Mouse (Mus musculus): ENCODE results near the gene D430019H16Rik. TPM values are rescaled to one million over a fixed set of nuclear protein-coding genes. Genes with fewer than 3 reads are reported as not detected.

D430019H16Rik gene
- polyA plus RNA-seq, 1 experiment = not detected

GRCm38 (mm10) chr12:105523737-105524136 is 70.1 kb downstream of the D430019H16Rik start:
- peaks cover 2% of the 10 kb centered on the region; the same call in 1 of the 2 replicates for H3K4me1 ChIP-seq (ENCODE audit: control insufficient read depth, insufficient read depth, low read length)
- no peak overlapping the region for H3K4me3 ChIP-seq (ENCODE audit: insufficient read depth, low read depth, low read length)
- 76% methylated on average over 2 of the region's 2 CpGs for WGBS
- H3K27ac ChIP-seq (ENCODE audit: insufficient read depth, low read depth, low read length) = no peak overlapping the region
- no peak for TF ChIP-seq POLR2A (IDR thresholded peaks at IDR 0.05; ENCODE audit: insufficient read depth, low read depth, low read length)
- TF ChIP-seq CTCF (IDR thresholded peaks at IDR 0.05; ENCODE audit: insufficient read depth, low read depth, low read length) = no peak

- H3K4me1 ChIP-seq (ENCODE audit: control insufficient read depth, insufficient read depth, low read length) = peaks cover 4% of the 10 kb centered on the region; the same call in 1 of the 2 replicates
- 83% methylated on average over 3 of the region's 3 CpGs for WGBS
- H3K27ac ChIP-seq (ENCODE audit: insufficient read depth, low read depth, low read length) = no peak overlapping the region
- H3K4me3 ChIP-seq (ENCODE audit: insufficient read depth, low read depth, low read length) = no peak overlapping the region
- TF ChIP-seq CTCF (IDR thresholded peaks at IDR 0.05; ENCODE audit: insufficient read depth, low read depth, low read length) = no peak
- TF ChIP-seq POLR2A (IDR thresholded peaks at IDR 0.05; ENCODE audit: insufficient read depth, low read depth, low read length) = no peak
Measured at GRCm38 (mm10) chr12:105526186-105526585, 72.5 kb downstream of the D430019H16Rik start.

- Histone ChIP-seq H3K4me1 (ENCODE audit: control insufficient read depth, insufficient read depth, low read length) (peaks cover 4% of the 10 kb centered on the region; the same call in 1 of the 2 replicates), H3K27ac (ENCODE audit: insufficient read depth, low read depth, low read length) (no peak overlapping the region), H3K4me3 (ENCODE audit: insufficient read depth, low read depth, low read length) (no peak overlapping the region)
- WGBS = 42% methylated on average over 5 of the region's 5 CpGs
- no peak for TF ChIP-seq CTCF (IDR thresholded peaks at IDR 0.05; ENCODE audit: insufficient read depth, low read depth, low read length)
- no peak for TF ChIP-seq POLR2A (IDR thresholded peaks at IDR 0.05; ENCODE audit: insufficient read depth, low read depth, low read length)
Measured at GRCm38 (mm10) chr12:105526829-105527228, 73.2 kb downstream of the D430019H16Rik start.

GRCm38 (mm10) chr12:105529545-105529944 is 75.9 kb downstream of the D430019H16Rik start:
- TF ChIP-seq CTCF (IDR thresholded peaks at IDR 0.05; ENCODE audit: insufficient read depth, low read depth, low read length) (no peak), POLR2A (IDR thresholded peaks at IDR 0.05; ENCODE audit: insufficient read depth, low read depth, low read length) (no peak)
- 60% methylated on average over 9 of the region's 9 CpGs for WGBS
- H3K27ac ChIP-seq (ENCODE audit: insufficient read depth, low read depth, low read length) = no peak overlapping the region
- no peak overlapping the region for H3K4me3 ChIP-seq (ENCODE audit: insufficient read depth, low read depth, low read length)
- H3K4me1 ChIP-seq (ENCODE audit: control insufficient read depth, insufficient read depth, low read length) = peaks cover 4% of the 10 kb centered on the region; the same call in 1 of the 2 replicates

- WGBS = 78% methylated on average over 8 of the region's 8 CpGs
- Histone ChIP-seq H3K4me1 (ENCODE audit: control insufficient read depth, insufficient read depth, low read length) (peaks cover 5% of the 10 kb centered on the region; the same call in 1 of the 2 replicates), H3K4me3 (ENCODE audit: insufficient read depth, low read depth, low read length) (no peak overlapping the region), H3K27ac (ENCODE audit: insufficient read depth, low read depth, low read length) (no peak overlapping the region)
- TF ChIP-seq POLR2A (IDR thresholded peaks at IDR 0.05; ENCODE audit: insufficient read depth, low read depth, low read length) (no peak), CTCF (IDR thresholded peaks at IDR 0.05; ENCODE audit: insufficient read depth, low read depth, low read length) (no peak)
Measured at GRCm38 (mm10) chr12:105531724-105532371, 78.2 kb downstream of the D430019H16Rik start.

GRCm38 (mm10) chr12:105534842-105535241 is 81.2 kb downstream of the D430019H16Rik start:
- WGBS = 96% methylated on average over 4 of the region's 4 CpGs
- H3K27ac ChIP-seq (ENCODE audit: insufficient read depth, low read depth, low read length) = no peak overlapping the region
- TF ChIP-seq CTCF (IDR thresholded peaks at IDR 0.05; ENCODE audit: insufficient read depth, low read depth, low read length) (no peak), POLR2A (IDR thresholded peaks at IDR 0.05; ENCODE audit: insufficient read depth, low read depth, low read length) (no peak)
- no peak overlapping the region for H3K4me3 ChIP-seq (ENCODE audit: insufficient read depth, low read depth, low read length)
- H3K4me1 ChIP-seq (ENCODE audit: control insufficient read depth, insufficient read depth, low read length) = 0 out of 2 replicates have a peak, but pooled peaks cover 4% of the 10 kb centered on the region

- WGBS = 77% methylated on average over 13 of the region's 13 CpGs
- Histone ChIP-seq H3K27ac (ENCODE audit: insufficient read depth, low read depth, low read length) (no peak overlapping the region), H3K4me1 (ENCODE audit: control insufficient read depth, insufficient read depth, low read length) (0 out of 2 replicates have a peak, but pooled peaks cover 4% of the 10 kb centered on the region), H3K4me3 (ENCODE audit: insufficient read depth, low read depth, low read length) (no peak overlapping the region)
- TF ChIP-seq CTCF (IDR thresholded peaks at IDR 0.05; ENCODE audit: insufficient read depth, low read depth, low read length) = no peak
- no peak for TF ChIP-seq POLR2A (IDR thresholded peaks at IDR 0.05; ENCODE audit: insufficient read depth, low read depth, low read length)
Measured at GRCm38 (mm10) chr12:105535968-105536760, 82.5 kb downstream of the D430019H16Rik start.

- WGBS = 61% methylated on average over 5 of the region's 5 CpGs
- no peak overlapping the region for H3K4me3 ChIP-seq (ENCODE audit: insufficient read depth, low read depth, low read length)
- TF ChIP-seq POLR2A (IDR thresholded peaks at IDR 0.05; ENCODE audit: insufficient read depth, low read depth, low read length) (no peak), CTCF (IDR thresholded peaks at IDR 0.05; ENCODE audit: insufficient read depth, low read depth, low read length) (no peak)
- 0 out of 2 replicates have a peak, but pooled peaks cover 4% of the 10 kb centered on the region for H3K4me1 ChIP-seq (ENCODE audit: control insufficient read depth, insufficient read depth, low read length)
- no peak overlapping the region for H3K27ac ChIP-seq (ENCODE audit: insufficient read depth, low read depth, low read length)
Measured at GRCm38 (mm10) chr12:105537162-105537561, 83.5 kb downstream of the D430019H16Rik start.

GRCm38 (mm10) chr12:105539649-105540048 is 86.0 kb downstream of the D430019H16Rik start:
- H3K27ac ChIP-seq (ENCODE audit: insufficient read depth, low read depth, low read length) = no peak overlapping the region
- 95% methylated on average over 10 of the region's 10 CpGs for WGBS
- TF ChIP-seq POLR2A (IDR thresholded peaks at IDR 0.05; ENCODE audit: insufficient read depth, low read depth, low read length) (no peak), CTCF (IDR thresholded peaks at IDR 0.05; ENCODE audit: insufficient read depth, low read depth, low read length) (no peak)

More at GRCm38 (mm10) chr12:105539649-105540048, 86.0 kb downstream of the D430019H16Rik start:
- H3K4me1 ChIP-seq (ENCODE audit: control insufficient read depth, insufficient read depth, low read length) = 0 out of 2 replicates have a peak, but pooled peaks cover 4% of the 10 kb centered on the region
- H3K4me3 ChIP-seq (ENCODE audit: insufficient read depth, low read depth, low read length) = no peak overlapping the region

All from olfactory bulb, adult 2 months (tissue).